Mouse (Mus musculus) fat pad, adult 2 months (tissue): ENCODE measurements at regions not wholly inside any gene's neighbourhood (a gene's known extent, or its start where the extent isn't known, plus 50 kb on each side); places are given as distances from the start of the nearest gene placed in this dataset.

Source experiments
- DNase-seq: peaks from one replicate; pipeline ENCODE4 v3.0.0-alpha.2; 2011; ENCODE audit warnings: low read depth, low spot score; ENCODE audit errors: extremely low read depth

DNA sequence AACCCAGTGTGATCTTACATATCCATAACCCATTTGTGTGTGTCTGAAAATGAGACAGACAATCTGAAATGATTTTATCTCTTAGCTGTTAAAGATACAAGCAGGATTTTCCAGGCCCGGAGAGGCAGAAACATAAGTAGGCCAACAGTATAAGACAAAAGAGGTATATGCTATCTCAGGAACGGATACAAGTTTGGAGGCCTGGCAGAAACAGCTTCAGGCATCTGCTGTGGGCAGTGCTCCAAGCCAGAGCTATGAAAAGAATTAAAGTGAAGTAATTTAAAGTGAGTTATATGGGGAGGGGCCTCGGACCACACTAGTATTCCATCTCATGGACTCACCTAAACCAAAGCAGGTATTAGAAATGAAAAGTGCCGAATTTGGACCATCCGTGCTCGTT is 118.8 kb upstream of the Fn1 start:
- no peak for DNase-seq

DNA sequence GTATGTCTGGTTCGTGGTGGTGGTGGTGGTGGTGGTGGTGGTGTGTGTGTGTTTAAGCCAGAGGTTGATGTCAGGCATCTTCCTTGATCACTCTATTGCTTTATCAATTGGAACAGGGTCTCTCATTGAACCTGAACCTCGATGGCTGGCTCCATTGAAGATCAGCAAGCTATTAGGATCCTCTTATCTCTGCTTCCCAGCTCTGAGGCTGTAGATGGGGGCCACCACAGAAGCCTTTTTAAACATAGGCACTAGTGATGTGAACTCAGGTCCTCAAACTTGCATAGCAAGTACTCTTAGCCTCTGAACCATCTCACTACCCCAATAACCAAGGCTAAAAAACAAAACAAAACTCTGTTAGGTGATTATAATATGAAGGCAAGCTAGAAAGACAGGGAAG is 116.6 kb upstream of the Fn1 start:
- DNase-seq, result no peak

- no peak for DNase-seq
Observed at GRCm38 (mm10) chr1:71767705-71768104, 114.7 kb upstream of the Fn1 start.

GRCm38 (mm10) chr1:71767076-71767475 is 114.1 kb upstream of the Fn1 start:
- no peak for DNase-seq

DNA sequence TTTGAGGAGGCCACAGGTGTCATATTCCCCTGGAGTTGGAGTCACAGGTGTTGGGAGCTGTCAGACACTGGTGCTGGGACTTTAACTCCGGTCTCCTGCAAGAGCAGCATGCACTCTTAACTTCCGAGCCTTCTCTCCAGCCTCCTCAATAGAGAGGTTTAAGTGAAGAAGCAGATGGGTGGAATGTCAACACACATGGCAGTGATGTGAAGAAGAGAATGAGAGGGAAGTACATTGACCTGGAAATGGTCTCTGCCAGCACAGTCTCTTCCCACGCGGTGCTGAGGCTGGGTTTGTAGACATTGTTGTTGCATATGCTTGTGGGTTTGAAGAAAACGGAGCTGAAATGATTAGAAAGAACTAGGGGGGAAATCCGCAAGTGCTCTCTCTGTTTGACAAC is 112.0 kb upstream of the Fn1 start:
- no peak for DNase-seq

DNA sequence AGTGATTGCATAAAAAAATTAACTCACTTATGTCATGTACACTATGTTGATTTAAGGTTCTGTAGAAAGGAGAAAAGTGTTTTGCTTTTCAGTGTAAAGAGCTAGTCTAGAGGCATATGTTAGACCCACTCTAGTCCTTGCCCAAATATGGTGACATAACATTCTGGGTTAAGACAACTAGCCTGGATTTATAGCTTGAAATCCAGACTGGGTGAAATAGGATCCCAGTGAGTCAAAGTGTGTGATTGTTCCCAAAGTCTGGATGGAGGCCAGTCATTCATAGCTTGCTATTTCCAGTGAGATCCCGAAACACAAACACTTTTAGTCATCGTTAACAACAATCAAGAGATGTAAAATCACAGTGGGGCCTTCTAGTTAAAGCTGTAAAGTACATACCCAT is 110.5 kb upstream of the Fn1 start:
- DNase-seq, result no peak

DNA sequence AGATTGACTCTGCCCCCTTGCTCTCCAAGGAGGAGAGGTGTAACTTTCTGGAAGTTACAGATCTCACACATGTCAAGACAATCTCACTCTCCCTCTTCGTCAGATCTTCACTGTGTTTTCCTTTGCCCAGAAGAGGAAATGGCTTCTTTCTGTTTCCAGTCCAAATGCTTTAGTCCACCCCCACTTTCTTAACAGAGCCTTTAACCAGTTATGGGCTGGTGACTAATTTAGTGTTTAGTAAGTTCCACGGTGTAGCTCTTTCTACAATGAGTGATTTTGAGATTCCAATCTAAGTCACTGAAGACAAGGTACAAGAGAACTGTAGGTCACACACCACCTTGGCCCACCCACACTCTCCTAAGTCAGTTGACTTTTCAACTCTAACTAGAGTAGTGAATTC is 107.3 kb upstream of the Fn1 start:
- DNase-seq, result no peak

DNA sequence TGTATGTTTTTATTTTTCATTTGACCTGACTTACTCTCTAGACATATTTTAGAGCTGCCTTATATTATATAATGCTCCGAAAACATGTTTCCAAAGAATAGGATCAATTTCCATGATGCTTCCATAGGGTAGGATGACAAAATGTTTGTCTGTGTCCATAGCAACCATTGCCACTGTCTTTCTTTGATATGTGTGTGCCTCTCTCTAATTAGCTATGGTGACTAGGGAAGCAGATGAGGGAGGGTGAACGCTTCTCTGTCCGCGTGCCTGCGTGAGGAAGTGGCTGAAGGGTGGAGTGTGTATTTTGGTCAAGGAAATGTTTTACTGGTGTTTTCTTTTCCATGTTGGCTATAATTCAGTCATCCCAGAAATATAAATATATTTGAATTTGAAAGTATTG is 104.2 kb upstream of the Fn1 start:
- no peak for DNase-seq

DNA sequence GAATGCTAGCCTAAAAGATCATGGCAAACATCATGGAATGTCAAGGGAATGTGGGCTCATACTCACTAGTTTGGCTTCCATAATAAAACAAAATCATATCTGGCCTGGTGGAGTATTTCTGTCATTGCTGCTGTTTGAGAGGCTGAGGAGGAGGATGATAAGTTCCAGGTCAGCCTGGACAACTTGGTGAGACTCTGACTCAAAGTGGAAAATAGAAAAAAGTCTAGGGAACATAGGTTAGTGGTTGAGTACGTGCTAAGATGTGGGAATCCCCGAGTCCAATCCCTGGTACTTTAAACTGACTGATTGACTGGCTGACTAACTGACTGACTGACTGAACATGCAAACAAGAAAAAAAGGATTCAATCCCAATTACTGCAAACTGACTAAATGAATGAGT is 103.2 kb upstream of the Fn1 start:
- no peak for DNase-seq

GRCm38 (mm10) chr1:71755435-71755834 is 102.4 kb upstream of the Fn1 start:
- no peak for DNase-seq

DNA sequence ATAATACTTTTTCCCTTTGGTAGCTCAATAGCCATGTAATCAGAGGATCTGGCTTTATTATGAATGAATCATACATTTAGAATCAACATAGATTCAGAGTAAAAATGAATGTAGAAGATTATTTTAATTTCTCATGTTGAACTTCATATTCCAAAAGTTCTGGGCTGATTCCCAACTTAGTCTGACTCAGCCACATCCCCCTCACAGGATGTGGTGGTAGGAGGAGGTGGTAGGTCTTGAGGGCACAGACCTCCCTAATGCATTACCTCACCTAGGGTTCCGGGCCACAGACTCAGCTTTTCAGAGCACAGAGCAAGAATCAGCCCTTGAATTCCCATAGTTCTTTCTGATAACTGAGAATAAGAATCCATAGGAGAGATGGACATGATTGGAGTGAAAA is 99.4 kb upstream of the Fn1 start:
- DNase-seq, result no peak

DNA sequence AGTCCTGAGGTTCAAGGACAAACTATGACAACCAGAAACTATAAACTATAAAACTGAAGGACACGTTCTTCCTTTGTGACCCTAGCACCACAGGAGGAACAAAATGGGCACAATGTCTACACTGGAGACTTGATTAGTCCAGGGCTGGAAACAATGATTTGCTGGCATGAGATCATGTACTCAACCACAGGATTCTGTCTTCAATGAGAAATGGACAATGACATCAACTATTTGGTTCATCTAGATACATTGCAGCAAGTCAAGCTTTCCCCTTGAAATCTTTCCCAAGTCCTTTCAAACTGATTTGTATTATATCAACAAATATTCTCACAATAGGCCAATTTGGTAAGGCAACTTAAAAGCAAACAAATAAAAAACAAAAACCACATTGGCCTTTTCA is 98.6 kb upstream of the Fn1 start:
- no peak for DNase-seq

GRCm38 (mm10) chr1:71735606-71736005 is 82.6 kb upstream of the Fn1 start:
- no peak for DNase-seq

GRCm38 (mm10) chr1:71731623-71732022 is 78.6 kb upstream of the Fn1 start:
- DNase-seq, result no peak

DNA sequence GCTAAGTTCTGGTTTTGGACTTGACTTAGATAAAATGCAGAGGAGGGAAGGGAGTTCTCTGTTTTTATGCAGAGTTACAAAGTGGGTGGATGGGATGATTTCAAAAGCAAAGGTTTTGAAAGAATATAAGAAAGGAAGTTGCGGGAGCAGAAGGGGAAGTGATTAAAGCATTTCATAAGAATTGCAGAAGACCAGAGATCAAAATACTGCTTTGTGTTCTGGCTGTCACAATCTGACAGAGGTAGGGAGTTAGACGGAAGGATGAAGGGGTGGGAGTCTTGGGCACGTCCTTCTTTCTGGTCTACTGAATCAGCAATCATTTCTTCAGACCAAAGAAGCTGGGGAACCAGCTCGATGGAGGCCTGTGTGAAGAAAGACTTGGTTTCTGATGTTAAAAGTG is 78.0 kb upstream of the Fn1 start:
- no peak for DNase-seq

GRCm38 (mm10) chr1:71728852-71729347 is 75.9 kb upstream of the Fn1 start:
- no peak for DNase-seq

GRCm38 (mm10) chr1:71723816-71724215 is 70.8 kb upstream of the Fn1 start:
- no peak for DNase-seq

- DNase-seq, result no peak
Observed at GRCm38 (mm10) chr1:71723039-71723397, 70.0 kb upstream of the Fn1 start.

GRCm38 (mm10) chr1:71722211-71723038 is 69.4 kb upstream of the Fn1 start:
- DNase-seq, result no peak
